In genomic region chr13:28946565-28947135, GRCm38 (mm10) we compare ENCODE assay signal across 11 mouse cellular contexts. TPM values are rescaled to one million over a fixed set of nuclear protein-coding genes. Genes with fewer than 3 reads are reported as not detected.
A peak's percentile ranks its signal among the peaks of the same experiment; 100 is the strongest.
DNase-seq lines count a peak whose midpoint lies in the region; ATAC-seq and TF ChIP-seq lines count a peak whose summit lies in the region.
"Had no signal": no experiment of that assay in that cellular context is flagged by ENCODE, and none has a peak within 500 bp of the region (broad histone marks: within the 10 kb centered on the region; RNA-seq: fewer than 3 reads in every experiment).

No protein-coding gene starts in this region.

- H3K4me3 ChIP-seq in heart, embryonic 16.5 days (ENCODE audit: low read length), result no peak overlapping the region
- H3K4me3 ChIP-seq in forebrain, embryonic 15.5 days, result peak overlapping the region; percentile 97; the same call in 1 of the 2 replicates
- H3K4me3 ChIP-seq in midbrain, embryonic 11.5 days (ENCODE audit: low read depth, low read length), result no peak overlapping the region
- H3K4me3 ChIP-seq: embryonic facial prominence, embryonic 15.5 days; limb, embryonic 13.5 days had no signal

- TF ChIP-seq CTCF in brain, embryonic 14.5 days (IDR thresholded peaks at IDR 0.05; ENCODE audit: borderline replicate concordance, extremely low read depth, insufficient read depth, insufficient read length), result no peak

- WGBS in heart, embryonic 16.5 days, result 51% methylated on average over 8 of the region's 8 CpGs
- WGBS in forebrain, embryonic 15.5 days, result 43% methylated on average over 8 of the region's 8 CpGs
- 29% methylated on average over 8 of the region's 8 CpGs for WGBS in midbrain, embryonic 11.5 days

- ATAC-seq in heart, embryonic 16.5 days (replicated peaks; ENCODE audit: extremely low read depth, insufficient read depth, low FRiP score), result no peak
- 0 out of 2 replicates have a peak, but pooled peaks have one; percentile 9 for ATAC-seq in forebrain, embryonic 15.5 days (replicated peaks)
- ATAC-seq in midbrain, embryonic 11.5 days (ENCODE audit: low FRiP score), result 0 out of 2 replicates have a peak, but pooled peaks have one; percentile 4

- DNase-seq in heart, postnatal 25 days (ENCODE audit: low spot score), result no peak
- peak; percentile 69 for DNase-seq in brain, embryonic 14.5 days (ENCODE audit: low read depth)
- DNase-seq in midbrain, embryonic 11.5 days (ENCODE audit: low spot score, missing footprints), result peak; percentile 94
- no peak for DNase-seq in spleen, adult 12 weeks (ENCODE audit: low spot score)
- DNase-seq in urinary bladder, postnatal 25 days (ENCODE audit: low spot score), result no peak
- no peak for DNase-seq in adrenal gland, adult 18-20 months (ENCODE audit: low spot score in 2 of 2)
- DNase-seq: kidney, adult 2 months had no signal

- H3K4me1 ChIP-seq in heart, embryonic 16.5 days (ENCODE audit: control insufficient read depth, insufficient read depth, low read length), result peaks cover 23% of the 10 kb centered on the region
- peaks cover 35% of the 10 kb centered on the region for H3K4me1 ChIP-seq in forebrain, embryonic 15.5 days
- H3K4me1 ChIP-seq in midbrain, embryonic 11.5 days (ENCODE audit: control insufficient read depth, insufficient read depth, low read length), result peaks cover 29% of the 10 kb centered on the region

- H3K4me2 ChIP-seq in heart, embryonic 16.5 days (ENCODE audit: low read depth, low read length), result no peak overlapping the region
- peak overlapping the region; percentile 81 for H3K4me2 ChIP-seq in forebrain, embryonic 15.5 days (replicated peaks)
- H3K4me2 ChIP-seq in midbrain, embryonic 11.5 days, result peak overlapping the region; percentile 60; the same call in 1 of the 2 replicates
- H3K4me2 ChIP-seq: embryonic facial prominence, embryonic 15.5 days; limb, embryonic 13.5 days had no signal

- H3K36me3 ChIP-seq in heart, embryonic 16.5 days (ENCODE audit: control insufficient read depth, insufficient read depth), result 0 out of 2 replicates have a peak, but pooled peaks cover 5% of the 10 kb centered on the region
- no peaks in the 10 kb centered on the region; the same call in 1 of the 2 replicates for H3K36me3 ChIP-seq in forebrain, embryonic 15.5 days
- H3K36me3 ChIP-seq in midbrain, embryonic 11.5 days (ENCODE audit: control insufficient read depth, insufficient read depth, low read length), result peaks cover 2% of the 10 kb centered on the region; the same call in 1 of the 2 replicates
- H3K36me3 ChIP-seq: embryonic facial prominence, embryonic 15.5 days had no signal

- no peaks in the 10 kb centered on the region for H3K9me3 ChIP-seq in heart, embryonic 16.5 days (replicated peaks; ENCODE audit: control insufficient read depth, low read length)
- no peaks in the 10 kb centered on the region for H3K9me3 ChIP-seq in forebrain, embryonic 15.5 days
- H3K9me3 ChIP-seq in midbrain, embryonic 11.5 days (ENCODE audit: control insufficient read depth, low read length), result no peaks in the 10 kb centered on the region
- H3K9me3 ChIP-seq: embryonic facial prominence, embryonic 15.5 days; limb, embryonic 13.5 days had no signal

- H3K27me3 ChIP-seq in heart, embryonic 16.5 days (ENCODE audit: control insufficient read depth, insufficient read depth, low read length), result no peaks in the 10 kb centered on the region
- H3K27me3 ChIP-seq in forebrain, embryonic 15.5 days, result no peaks in the 10 kb centered on the region
- H3K27me3 ChIP-seq in midbrain, embryonic 11.5 days (ENCODE audit: control insufficient read depth, insufficient read depth, low read length), result no peaks in the 10 kb centered on the region
- H3K27me3 ChIP-seq: embryonic facial prominence, embryonic 15.5 days; limb, embryonic 13.5 days had no signal

- no peak for TF ChIP-seq POLR2A in brain, embryonic 14.5 days (IDR thresholded peaks at IDR 0.05; ENCODE audit: borderline replicate concordance, extremely low read depth, insufficient read depth, insufficient read length, poor library complexity, severe bottlenecking)

- intact Hi-C loops in heart, postnatal 25 days (cut with DNase I), result no loop called here

- no peak overlapping the region for H3K9ac ChIP-seq in heart, embryonic 16.5 days (ENCODE audit: low read length)
- H3K9ac ChIP-seq in forebrain, embryonic 15.5 days (replicated peaks), result 0 out of 2 replicates have a peak overlapping the region, but pooled peaks have one; percentile 71
- no peak overlapping the region; the same call in 1 of the 2 replicates for H3K9ac ChIP-seq in midbrain, embryonic 11.5 days (ENCODE audit: low read length)
- H3K9ac ChIP-seq: embryonic facial prominence, embryonic 15.5 days; limb, embryonic 13.5 days had no signal

- H3K27ac ChIP-seq in heart, embryonic 16.5 days (ENCODE audit: low read length), result peak overlapping the region; percentile 15; the same call in 1 of the 2 replicates
- H3K27ac ChIP-seq in forebrain, embryonic 15.5 days (replicated peaks), result peak overlapping the region; percentile 93
- H3K27ac ChIP-seq in midbrain, embryonic 11.5 days (ENCODE audit: low read depth, low read length), result peak overlapping the region; percentile 25; the same call in 1 of the 2 replicates

RNA-seq across cellular contexts. Expression of gene Sox4, which starts 6.9 kb away (rescaled TPM):
- polyA plus RNA-seq in heart, embryonic 16.5 days (2015; fragmentation: Nextera tagmentation; extraction: Ambion mirVana), result 34.6 and 34.9 TPM in 2 replicates
- total RNA-seq in heart, postnatal 25 days (2021), result 10 to 100 TPM; 21.3 to 41.6 TPM
- polyA plus RNA-seq in brain, embryonic 14.5 days (2012; rRNA removed), result 327 and 346 TPM in 2 replicates
- 344 and 362 TPM in 2 replicates for polyA plus RNA-seq in forebrain, embryonic 15.5 days (2015; fragmentation: Nextera tagmentation; extraction: Ambion mirVana)
- polyA plus RNA-seq in midbrain, embryonic 11.5 days (2014; fragmentation: Nextera tagmentation; extraction: Ambion mirVana), result 164 and 175 TPM in 2 replicates
- 10 to 100 TPM; 13.0 to 15.8 TPM for total RNA-seq in adrenal gland, adult 18-20 months (2021)

Comparison
In these comparisons a context has a peak if more than half of its experiments do, and no peak if none do; other contexts are left out.
1. H3K27ac ChIP-seq: peak in every context shown above with its lines; median percentile 93 in forebrain, embryonic 15.5 days; 25 in midbrain, embryonic 11.5 days; 15 in heart, embryonic 16.5 days.
2. DNase-seq: peak in brain, embryonic 14.5 days (single experiment) and midbrain, embryonic 11.5 days (single experiment); none in heart, postnatal 25 days (single experiment), spleen, adult 12 weeks (single experiment), urinary bladder, postnatal 25 days (single experiment) and adrenal gland, adult 18-20 months (0 of 2).